Mouse (Mus musculus) liver, embryonic 11.5 days (tissue): ENCODE results near the gene Kcnd2. TPM values are rescaled to one million over a fixed set of nuclear protein-coding genes. Genes with fewer than 3 reads are reported as not detected.

Experiments
- ATAC-seq: fragments of 200-750 bp; cut with Nextera tagmentation; replicated peaks from 2 replicates; pipeline ENCODE4 v1.8.0; 2017; ENCODE audit warnings: moderate number of reproducible peaks, mild to moderate bottlenecking, moderate TSS enrichment, moderate library complexity; ENCODE audit not compliant: low FRiP score
- DNase-seq: peaks from one replicate; pipeline ENCODE4 v3.0.0-alpha.2; 2017; ENCODE audit warnings: low spot score
- H3K27ac ChIP-seq: fragments of 300-500 bp; sonication (generic); 2 replicates; pipeline ENCODE4 v1.5.1; 2014; ENCODE audit warnings: mild to moderate bottlenecking, low read depth, low read length, control low read depth
- H3K27me3 ChIP-seq: fragments of 300-500 bp; sonication (generic); replicated peaks from 2 replicates; pipeline ENCODE4 v1.6.1; 2014; ENCODE audit warnings: low read length, mixed read lengths; ENCODE audit not compliant: control insufficient read depth, insufficient read depth
- H3K36me3 ChIP-seq: fragments of 300-500 bp; sonication (generic); 2 replicates; pipeline ENCODE4 v1.6.1; 2014; ENCODE audit warnings: mild to moderate bottlenecking, low read length, moderate library complexity, mixed read lengths; ENCODE audit not compliant: control insufficient read depth, insufficient read depth
- H3K4me1 ChIP-seq: fragments of 300-500 bp; sonication (generic); replicated peaks from 2 replicates; pipeline ENCODE4 v1.6.1; 2014; ENCODE audit warnings: low read length, mixed read lengths; ENCODE audit not compliant: control insufficient read depth, insufficient read depth
- H3K4me2 ChIP-seq: fragments of 300-500 bp; sonication (generic); 2 replicates; pipeline ENCODE4 v1.6.1; 2014; ENCODE audit warnings: mild to moderate bottlenecking, control low read depth, moderate library complexity
- H3K4me3 ChIP-seq: fragments of 300-500 bp; sonication (generic); 2 replicates; pipeline ENCODE4 v1.5.1; 2014; ENCODE audit warnings: low read depth, low read length, control low read depth
- H3K9ac ChIP-seq: fragments of 300-500 bp; sonication (generic); 2 replicates; pipeline ENCODE4 v1.6.1; 2014; ENCODE audit warnings: low read depth, low read length, control low read depth
- H3K9me3 ChIP-seq: fragments of 300-500 bp; sonication (generic); 2 replicates; pipeline ENCODE4 v1.6.1; 2016; ENCODE audit warnings: low read length, inconsistent platforms, mixed read lengths; ENCODE audit not compliant: control insufficient read depth
- WGBS: fragments of 180-500 bp; shearing (Covaris S2); extraction: QIAGEN DNeasy Blood & Tissue Kit; methylation state at CpG from one replicate; pipeline ENCODE4 v1.1.7; 2014; 5-methylcytosine and 5-hydroxymethylcytosine counted together
- polyA plus RNA-seq: library from polyadenylated mRNA; unstranded; fragments of >200 nt; fragmentation: Nextera tagmentation; extraction: Ambion mirVana; gene quantifications from 2 replicates; pipeline ENCODE4 v1.2.1, GENCODE M21; 2014

Gene Kcnd2
- polyA plus RNA-seq, 1 experiment from 2014 or later: 0.21 TPM

DNA sequence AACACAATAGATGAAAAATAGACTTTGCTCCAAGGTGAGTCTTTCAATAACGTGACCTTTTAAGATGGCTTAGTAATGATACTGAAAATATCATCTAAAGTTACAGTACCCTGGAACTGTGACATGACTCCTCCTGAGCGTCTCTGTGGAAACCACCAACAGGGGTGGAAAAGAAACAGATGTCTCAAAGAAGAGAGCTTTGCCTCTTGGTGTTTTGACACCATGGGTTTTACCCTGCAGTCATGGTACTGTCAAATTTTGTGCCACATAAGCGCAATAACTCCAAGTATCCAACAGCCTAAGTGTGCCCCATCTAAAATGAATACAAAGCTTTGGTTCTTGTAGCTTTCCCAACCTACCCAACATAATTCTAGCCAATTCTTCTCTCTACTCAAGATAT is 374.9 kb downstream of the Kcnd2 start:
- no peaks in the 10 kb centered on the region for H3K9me3 ChIP-seq
- no peak for DNase-seq
- H3K27ac ChIP-seq: no peak overlapping the region
- H3K27me3 ChIP-seq: no peaks in the 10 kb centered on the region
- H3K9ac ChIP-seq: no peak overlapping the region
- no peak overlapping the region for H3K4me3 ChIP-seq
- WGBS: 78% methylated on average over 3 of the region's 3 CpGs
- H3K36me3 ChIP-seq: no peaks in the 10 kb centered on the region
- ATAC-seq: no peak
- H3K4me2 ChIP-seq: no peak overlapping the region
- H3K4me1 ChIP-seq: no peaks in the 10 kb centered on the region

- Histone ChIP-seq H3K9ac (no peak overlapping the region), H3K4me2 (no peak overlapping the region), H3K36me3 (no peaks in the 10 kb centered on the region), H3K4me1 (no peaks in the 10 kb centered on the region), H3K27ac (no peak overlapping the region), H3K9me3 (no peaks in the 10 kb centered on the region), H3K4me3 (no peak overlapping the region), H3K27me3 (no peaks in the 10 kb centered on the region)
- DNase-seq (no peak), ATAC-seq (no peak)
- WGBS: 66% methylated on average over 3 of the region's 3 CpGs
Measured at GRCm38 (mm10) chr6:21597424-21597823, 382.1 kb downstream of the Kcnd2 start.

DNA sequence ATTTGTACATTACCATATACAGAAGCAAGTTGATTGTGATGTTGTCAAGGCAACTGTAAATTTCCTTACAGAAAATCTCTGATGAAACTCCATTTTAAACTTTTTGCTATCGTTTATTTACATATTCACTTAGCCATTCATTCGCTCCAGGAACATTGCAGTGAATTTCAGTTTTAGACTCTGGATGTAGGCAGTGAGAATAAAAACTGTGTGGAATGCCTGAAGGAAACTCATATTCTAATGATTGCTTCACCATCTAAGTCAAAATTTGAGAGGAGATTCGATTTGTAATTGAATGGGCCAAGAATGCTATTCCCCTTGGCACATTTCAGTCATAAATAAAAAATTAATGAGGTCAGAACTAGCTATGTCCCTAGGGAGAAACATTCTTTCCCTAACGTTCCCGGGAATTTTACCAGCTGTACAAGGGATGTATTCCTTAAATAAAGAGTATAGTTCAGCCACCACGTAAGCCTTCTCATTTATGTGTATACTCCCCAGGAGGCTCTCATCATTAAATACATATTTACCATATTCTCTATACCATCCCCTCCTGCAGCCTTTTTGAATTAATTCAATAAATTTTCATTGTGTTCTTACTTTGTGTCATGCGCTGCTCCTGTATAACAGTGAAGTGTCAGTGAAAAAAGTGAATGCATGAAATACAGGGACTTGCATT is 394.2 kb downstream of the Kcnd2 start:
- H3K27ac ChIP-seq: no peak overlapping the region
- H3K4me3 ChIP-seq: no peak overlapping the region
- H3K27me3 ChIP-seq: no peaks in the 10 kb centered on the region
- H3K4me2 ChIP-seq: no peak overlapping the region
- no peak overlapping the region for H3K9ac ChIP-seq
- ATAC-seq (no peak), DNase-seq (no peak)
- no peaks in the 10 kb centered on the region for H3K36me3 ChIP-seq
- 78% methylated on average over 7 of the region's 7 CpGs for WGBS
- no peaks in the 10 kb centered on the region for H3K4me1 ChIP-seq
- H3K9me3 ChIP-seq: no peaks in the 10 kb centered on the region

DNA sequence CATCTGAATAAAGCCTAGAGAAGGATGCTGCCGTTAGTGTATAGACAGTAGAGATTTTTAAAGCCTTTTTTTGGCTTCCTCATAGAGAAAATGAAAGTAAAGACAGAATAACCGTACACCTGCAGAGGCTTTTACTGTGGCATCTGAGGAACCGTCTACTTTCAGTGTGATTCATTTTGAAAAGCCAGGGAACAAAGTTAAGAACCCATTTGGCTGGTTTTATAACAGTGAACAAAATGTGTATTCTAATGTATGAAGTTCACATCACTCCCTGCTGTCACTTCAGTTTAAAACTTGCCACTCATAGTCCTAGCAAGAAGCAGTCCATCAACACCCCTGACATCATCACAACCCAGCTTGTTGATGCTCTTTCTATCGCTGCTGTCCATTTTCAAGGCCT is 414.7 kb downstream of the Kcnd2 start:
- DNase-seq (no peak), ATAC-seq (no peak)
- H3K4me3 ChIP-seq: no peak overlapping the region
- no peak overlapping the region for H3K9ac ChIP-seq
- H3K27me3 ChIP-seq: no peaks in the 10 kb centered on the region
- no peak overlapping the region for H3K4me2 ChIP-seq
- H3K36me3 ChIP-seq: no peaks in the 10 kb centered on the region
- H3K27ac ChIP-seq: no peak overlapping the region
- H3K4me1 ChIP-seq: no peaks in the 10 kb centered on the region
- no peaks in the 10 kb centered on the region for H3K9me3 ChIP-seq
- 77% methylated on average over 4 of the region's 4 CpGs for WGBS

DNA sequence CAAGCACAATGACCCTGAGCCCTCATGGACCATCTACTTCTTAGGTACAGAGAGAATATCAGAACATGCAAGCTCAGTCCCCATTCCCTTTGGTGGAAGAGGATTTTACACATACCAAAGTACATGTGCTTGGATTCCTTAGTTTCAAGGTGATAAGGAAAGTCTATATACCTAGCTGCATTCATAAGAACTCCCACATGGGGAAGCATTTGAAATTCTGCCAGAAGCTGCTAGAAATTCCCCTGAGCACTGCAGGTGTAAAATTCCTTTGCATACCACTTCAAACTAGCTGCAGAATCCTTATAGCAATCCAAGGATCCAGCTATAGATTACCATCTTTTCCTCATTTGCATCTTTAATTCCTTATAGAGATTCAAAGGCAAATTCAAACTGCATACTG is 440.4 kb downstream of the Kcnd2 start:
- no peak for DNase-seq
- no peak overlapping the region for H3K9ac ChIP-seq
- no peaks in the 10 kb centered on the region for H3K4me1 ChIP-seq
- H3K9me3 ChIP-seq: no peaks in the 10 kb centered on the region
- no peaks in the 10 kb centered on the region for H3K27me3 ChIP-seq
- H3K27ac ChIP-seq: no peak overlapping the region
- no peak overlapping the region for H3K4me3 ChIP-seq
- no peak overlapping the region for H3K4me2 ChIP-seq
- no peak for ATAC-seq
- no peaks in the 10 kb centered on the region for H3K36me3 ChIP-seq

GRCm38 (mm10) chr6:21664135-21664534 is 448.8 kb downstream of the Kcnd2 start:
- Histone ChIP-seq H3K36me3 (no peaks in the 10 kb centered on the region), H3K4me2 (no peak overlapping the region), H3K4me3 (no peak overlapping the region), H3K9me3 (no peaks in the 10 kb centered on the region), H3K27ac (no peak overlapping the region), H3K4me1 (no peaks in the 10 kb centered on the region), H3K9ac (no peak overlapping the region), H3K27me3 (no peaks in the 10 kb centered on the region)
- 76% methylated on average over 6 of the region's 6 CpGs for WGBS
- DNase-seq (no peak), ATAC-seq (no peak)

GRCm38 (mm10) chr6:21664638-21665037 is 449.3 kb downstream of the Kcnd2 start:
- H3K4me3 ChIP-seq: no peak overlapping the region
- 86% methylated on average over 4 of the region's 4 CpGs for WGBS
- no peak overlapping the region for H3K9ac ChIP-seq
- H3K36me3 ChIP-seq: no peaks in the 10 kb centered on the region
- ATAC-seq (no peak), DNase-seq (no peak)
- H3K9me3 ChIP-seq: no peaks in the 10 kb centered on the region
- H3K4me2 ChIP-seq: no peak overlapping the region
- H3K27ac ChIP-seq: no peak overlapping the region
- no peaks in the 10 kb centered on the region for H3K4me1 ChIP-seq
- H3K27me3 ChIP-seq: no peaks in the 10 kb centered on the region

- H3K36me3 ChIP-seq: no peaks in the 10 kb centered on the region
- no peak overlapping the region for H3K4me2 ChIP-seq
- no peaks in the 10 kb centered on the region for H3K4me1 ChIP-seq
- WGBS: 67% methylated on average over 6 of the region's 6 CpGs
- H3K9ac ChIP-seq: no peak overlapping the region
- no peak overlapping the region for H3K27ac ChIP-seq
- DNase-seq: no peak
- no peaks in the 10 kb centered on the region for H3K9me3 ChIP-seq
- no peak for ATAC-seq
- H3K27me3 ChIP-seq: no peaks in the 10 kb centered on the region
- no peak overlapping the region for H3K4me3 ChIP-seq
Measured at GRCm38 (mm10) chr6:21684252-21684651, 468.9 kb downstream of the Kcnd2 start.

DNA sequence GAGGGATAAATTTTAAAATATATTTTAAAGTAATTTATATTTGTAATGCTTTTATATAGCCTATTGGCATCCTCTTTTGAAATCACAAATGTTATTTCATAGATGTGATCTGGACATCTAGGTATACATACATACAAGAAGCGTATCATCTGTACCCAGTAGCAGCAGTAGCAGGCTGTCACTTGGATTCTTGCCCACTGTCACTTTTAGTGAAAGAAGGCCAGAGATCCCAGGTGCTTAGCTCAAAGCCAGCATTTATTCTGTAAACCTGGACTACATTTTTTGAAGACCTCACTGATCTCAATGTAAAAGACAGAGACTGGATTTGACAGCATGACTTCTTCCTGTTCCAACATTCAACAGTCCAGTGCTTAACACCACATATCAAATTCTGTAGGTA is 471.1 kb downstream of the Kcnd2 start:
- no peaks in the 10 kb centered on the region for H3K27me3 ChIP-seq
- H3K27ac ChIP-seq: no peak overlapping the region
- ATAC-seq (no peak), DNase-seq (no peak)
- 87% methylated on average over 1 of the region's 1 CpGs for WGBS
- H3K9ac ChIP-seq: no peak overlapping the region
- H3K4me3 ChIP-seq: no peak overlapping the region
- no peaks in the 10 kb centered on the region for H3K4me1 ChIP-seq
- no peaks in the 10 kb centered on the region for H3K36me3 ChIP-seq
- H3K4me2 ChIP-seq: no peak overlapping the region
- H3K9me3 ChIP-seq: no peaks in the 10 kb centered on the region
